In genomic region chr7:27273739-27274351, GRCm38 (mm10) we compare ENCODE assay signal across 9 mouse cellular contexts. TPM values are rescaled to one million over a fixed set of nuclear protein-coding genes. Genes with fewer than 3 reads are reported as not detected.
DNase-seq lines count a peak whose midpoint lies in the region; ATAC-seq and TF ChIP-seq lines count a peak whose summit lies in the region.
"Had no signal": no experiment of that assay in that cellular context is flagged by ENCODE, and none has a peak within 500 bp of the region (broad histone marks: within the 10 kb centered on the region; RNA-seq: fewer than 3 reads in every experiment).

No protein-coding gene starts in this region.

- H3K27ac ChIP-seq in kidney, adult 2 months (ENCODE audit: insufficient read depth, low read depth, low read length) = no peak overlapping the region
- 0 out of 2 replicates have a peak overlapping the region, but pooled peaks have one; percentile 48 for H3K27ac ChIP-seq in embryonic facial prominence, embryonic 10.5 days (replicated peaks)
- no peak overlapping the region for H3K27ac ChIP-seq in limb, embryonic 13.5 days
- no peak overlapping the region for H3K27ac ChIP-seq in olfactory bulb, adult 2 months (ENCODE audit: insufficient read depth, low read depth, low read length)
- H3K27ac ChIP-seq: stomach, embryonic 15.5 days had no signal

- no peak overlapping the region for H3K9ac ChIP-seq in limb, embryonic 13.5 days
- H3K9ac ChIP-seq: stomach, embryonic 15.5 days had no signal

- no peaks in the 10 kb centered on the region for H3K4me1 ChIP-seq in kidney, adult 2 months (ENCODE audit: control insufficient read depth, insufficient read depth, low read length)
- H3K4me1 ChIP-seq in embryonic facial prominence, embryonic 10.5 days = peaks cover 3% of the 10 kb centered on the region; the same call in 1 of the 2 replicates
- H3K4me1 ChIP-seq in limb, embryonic 13.5 days = no peaks in the 10 kb centered on the region
- no peaks in the 10 kb centered on the region for H3K4me1 ChIP-seq in olfactory bulb, adult 2 months (ENCODE audit: control insufficient read depth, insufficient read depth, low read length)
- H3K4me1 ChIP-seq: stomach, embryonic 15.5 days had no signal

- no peaks in the 10 kb centered on the region for H3K27me3 ChIP-seq in kidney, adult 2 months (replicated peaks; ENCODE audit: control insufficient read depth, insufficient read depth, low read length)
- H3K27me3 ChIP-seq in embryonic facial prominence, embryonic 10.5 days (replicated peaks; ENCODE audit: low read depth, poor library complexity, severe bottlenecking) = no peaks in the 10 kb centered on the region
- H3K27me3 ChIP-seq in limb, embryonic 13.5 days = no peaks in the 10 kb centered on the region
- H3K27me3 ChIP-seq: stomach, embryonic 15.5 days had no signal

- 0 out of 2 replicates have a peak overlapping the region, but pooled peaks have one; percentile 14 for H3K4me2 ChIP-seq in limb, embryonic 13.5 days (replicated peaks)
- H3K4me2 ChIP-seq: stomach, embryonic 15.5 days had no signal

- no peaks in the 10 kb centered on the region for H3K36me3 ChIP-seq in kidney, adult 2 months (ENCODE audit: control insufficient read depth, insufficient read depth, low read length)
- H3K36me3 ChIP-seq in embryonic facial prominence, embryonic 10.5 days (replicated peaks) = peaks cover 93% of the 10 kb centered on the region
- peaks cover 93% of the 10 kb centered on the region for H3K36me3 ChIP-seq in limb, embryonic 13.5 days

- no peak for ATAC-seq in limb, embryonic 13.5 days (ENCODE audit: low FRiP score, low read depth)

- TF ChIP-seq POLR2A in kidney, adult 2 months (IDR thresholded peaks at IDR 0.05; ENCODE audit: low read depth, low read length) = no peak
- no peak for TF ChIP-seq POLR2A in olfactory bulb, adult 2 months (IDR thresholded peaks at IDR 0.05; ENCODE audit: insufficient read depth, low read depth, low read length)

- no peak for DNase-seq in kidney, adult 2 months
- DNase-seq in kidney, postnatal 14 days = no peak
- peak; percentile 6 for DNase-seq in T-cell, adult 2 months (ENCODE audit: low spot score)
- DNase-seq in embryonic facial prominence, embryonic 10.5 days (ENCODE audit: low spot score) = peak; percentile 72
- DNase-seq in cerebellum, adult 8-10 months = no peak
- DNase-seq in left cerebral cortex, adult 18-20 months (ENCODE audit: low spot score in 2 of 2) = no peak

- H3K4me3 ChIP-seq in kidney, adult 2 months (ENCODE audit: insufficient read depth, low read depth, low read length) = no peak overlapping the region
- peak overlapping the region; percentile 39 for H3K4me3 ChIP-seq in embryonic facial prominence, embryonic 10.5 days
- no peak overlapping the region for H3K4me3 ChIP-seq in limb, embryonic 13.5 days
- H3K4me3 ChIP-seq in olfactory bulb, adult 2 months (ENCODE audit: insufficient read depth, low read depth, low read length) = no peak overlapping the region
- H3K4me3 ChIP-seq: stomach, embryonic 15.5 days had no signal

- peak; percentile 45 for TF ChIP-seq CTCF in kidney, adult 2 months (conservative IDR thresholded peaks at IDR 0.05; ENCODE audit: insufficient read depth, insufficient read length, low read depth, low read length)
- TF ChIP-seq CTCF in olfactory bulb, adult 2 months (IDR thresholded peaks at IDR 0.05; ENCODE audit: insufficient read depth, low read depth, low read length) = peak; percentile 30; the same call in 1 of the 2 replicates

- H3K9me3 ChIP-seq in embryonic facial prominence, embryonic 10.5 days = peaks cover 4% of the 10 kb centered on the region; the same call in 1 of the 2 replicates
- H3K9me3 ChIP-seq in limb, embryonic 13.5 days = no peaks in the 10 kb centered on the region
- H3K9me3 ChIP-seq: stomach, embryonic 15.5 days had no signal

- 70% methylated on average over 32 of the region's 32 CpGs for WGBS in kidney, adult 2 months
- 42% methylated on average over 32 of the region's 32 CpGs for WGBS in embryonic facial prominence, embryonic 10.5 days
- 47% methylated on average over 32 of the region's 32 CpGs for WGBS in limb, embryonic 13.5 days
- WGBS in olfactory bulb, adult 2 months = 65% methylated on average over 32 of the region's 32 CpGs

RNA-seq across cellular contexts. Expression of gene Numbl, which starts 15.6 kb away (rescaled TPM):
- polyA plus RNA-seq in kidney, adult 2 months (2012; rRNA removed) = 6.0 and 7.9 TPM in 2 replicates
- polyA plus RNA-seq in embryonic facial prominence, embryonic 10.5 days (2016; fragmentation: Nextera tagmentation; extraction: Ambion mirVana) = 14.8 and 15.0 TPM in 2 replicates
- 32.3 and 34.1 TPM in 2 replicates for polyA plus RNA-seq in limb, embryonic 13.5 days (2015; fragmentation: Nextera tagmentation; extraction: Ambion mirVana)
- not detected in 2 replicates for polyA plus RNA-seq in olfactory bulb, adult 2 months (2012; ENCODE audit: insufficient read depth, insufficient read length, low replicate concordance, missing spikeins)
- total RNA-seq in left cerebral cortex, adult 18-20 months (2021) = 100 to 1,000 TPM; 108 to 128 TPM

RNA-seq across cellular contexts. Expression of gene Coq8b, which starts 41.0 kb away (rescaled TPM):
- polyA plus RNA-seq in kidney, adult 2 months (2012; rRNA removed) = 43.1 and 50.3 TPM in 2 replicates
- polyA plus RNA-seq in embryonic facial prominence, embryonic 10.5 days (2016; fragmentation: Nextera tagmentation; extraction: Ambion mirVana) = 18.4 and 18.7 TPM in 2 replicates
- 17.7 and 18.5 TPM in 2 replicates for polyA plus RNA-seq in limb, embryonic 13.5 days (2015; fragmentation: Nextera tagmentation; extraction: Ambion mirVana)
- not detected in 2 replicates for polyA plus RNA-seq in olfactory bulb, adult 2 months (2012; ENCODE audit: insufficient read depth, insufficient read length, low replicate concordance, missing spikeins)
- 10 to 100 TPM; 33.6 to 39.6 TPM for total RNA-seq in left cerebral cortex, adult 18-20 months (2021)

RNA-seq across cellular contexts. Expression of gene Itpkc, which starts 45.4 kb away (rescaled TPM):
- 6.8 and 7.0 TPM in 2 replicates for polyA plus RNA-seq in kidney, adult 2 months (2012; rRNA removed)
- 5.1 and 5.6 TPM in 2 replicates for polyA plus RNA-seq in embryonic facial prominence, embryonic 10.5 days (2016; fragmentation: Nextera tagmentation; extraction: Ambion mirVana)
- 6.6 and 7.2 TPM in 2 replicates for polyA plus RNA-seq in limb, embryonic 13.5 days (2015; fragmentation: Nextera tagmentation; extraction: Ambion mirVana)
- polyA plus RNA-seq in olfactory bulb, adult 2 months (2012; ENCODE audit: insufficient read depth, insufficient read length, low replicate concordance, missing spikeins) = not detected in 2 replicates
- total RNA-seq in left cerebral cortex, adult 18-20 months (2021) = 10 to 100 TPM; 11.3 to 11.7 TPM

Comparison
In these comparisons a context has a peak if more than half of its experiments do, and no peak if none do; other contexts are left out.
1. DNase-seq: peak in T-cell, adult 2 months (single experiment) and embryonic facial prominence, embryonic 10.5 days (single experiment); none in kidney, adult 2 months (single experiment), kidney, postnatal 14 days (single experiment), cerebellum, adult 8-10 months (single experiment) and left cerebral cortex, adult 18-20 months (0 of 2).